Mouse (Mus musculus) forebrain, embryonic 15.5 days (tissue): ENCODE data around the gene Slc25a51. TPM values are rescaled to one million over a fixed set of nuclear protein-coding genes. Genes with fewer than 3 reads are reported as not detected.

Experiments used
- ATAC-seq: fragments of 200-750 bp; cut with Nextera tagmentation; replicated peaks from 2 replicates; pipeline ENCODE4 v1.8.0; 2017; ENCODE audit warnings: mild to moderate bottlenecking, moderate TSS enrichment, moderate library complexity
- H3K27ac ChIP-seq: fragments of 300-500 bp; sonication (generic); replicated peaks from 2 replicates; pipeline ENCODE4 v1.5.1; 2015; ENCODE audit warnings: mild to moderate bottlenecking, inconsistent platforms
- H3K27me3 ChIP-seq: fragments of 300-500 bp; sonication (generic); 2 replicates; pipeline ENCODE4 v1.6.1; 2015; ENCODE audit warnings: inconsistent platforms
- H3K36me3 ChIP-seq: fragments of 300-500 bp; sonication (generic); 2 replicates; pipeline ENCODE4 v1.6.1; 2015; ENCODE audit warnings: mild to moderate bottlenecking, inconsistent platforms
- H3K4me1 ChIP-seq: fragments of 300-500 bp; sonication (generic); 2 replicates; pipeline ENCODE4 v1.6.1; 2015; ENCODE audit warnings: inconsistent platforms
- H3K4me2 ChIP-seq: fragments of 300-500 bp; sonication (generic); replicated peaks from 2 replicates; pipeline ENCODE4 v1.6.1; 2015; ENCODE audit warnings: mild to moderate bottlenecking, inconsistent platforms
- H3K4me3 ChIP-seq: fragments of 300-500 bp; sonication (generic); 2 replicates; pipeline ENCODE4 v1.5.1; 2015; ENCODE audit warnings: mild to moderate bottlenecking, inconsistent platforms
- H3K9ac ChIP-seq: fragments of 300-500 bp; sonication (generic); replicated peaks from 2 replicates; pipeline ENCODE4 v1.6.1; 2015; ENCODE audit warnings: mild to moderate bottlenecking, inconsistent platforms
- H3K9me3 ChIP-seq: fragments of 300-500 bp; sonication (generic); 2 replicates; pipeline ENCODE4 v1.6.1; 2016; ENCODE audit warnings: inconsistent platforms
- WGBS: fragments of 180-500 bp; shearing (Covaris S2); methylation state at CpG from one replicate; pipeline ENCODE4 v1.1.7; 2015; ENCODE audit warnings: mixed read lengths; 5-methylcytosine and 5-hydroxymethylcytosine counted together
- polyA plus RNA-seq: library from polyadenylated mRNA; unstranded; fragments of >200 nt; fragmentation: Nextera tagmentation; extraction: Ambion mirVana; gene quantifications from 2 replicates; pipeline ENCODE4 v1.2.1, GENCODE M21; 2015

Gene Slc25a51
- 86.1 and 87.3 TPM in 2 replicates for polyA plus RNA-seq

- Histone ChIP-seq H3K4me3 (peak within 1 kb of the TSS; percentile 99), H3K27ac (peak within 1 kb of the TSS; percentile 94), H3K9me3 (no peaks in the 10 kb centered on the region), H3K27me3 (no peaks in the 10 kb centered on the region), H3K36me3 (peaks cover 10% of the 10 kb centered on the region), H3K4me2 (peak within 1 kb of the TSS; percentile 63), H3K9ac (peak within 1 kb of the TSS; percentile 99), H3K4me1 (peaks cover 33% of the 10 kb centered on the region)
- peak; percentile 96 for ATAC-seq
- under 1% methylated on average over 62 of the region's 67 CpGs for WGBS
These were observed at the start of gene Slc25a51 for GRCm38 (mm10) chr4:45408427-45409132. Gene Slc25a51 (minus strand): TSS chr4:45408766.

GRCm38 (mm10) chr4:45457543-45457942, 49.0 kb upstream of the Slc25a51 start:
- no peak overlapping the region for H3K9ac ChIP-seq
- H3K27ac ChIP-seq, result no peak overlapping the region
- peaks cover 23% of the 10 kb centered on the region for H3K4me1 ChIP-seq
- no peak overlapping the region for H3K4me3 ChIP-seq
- H3K36me3 ChIP-seq, result no peaks in the 10 kb centered on the region
- no peaks in the 10 kb centered on the region for H3K9me3 ChIP-seq
- H3K4me2 ChIP-seq, result no peak overlapping the region
- no peak for ATAC-seq
- no peaks in the 10 kb centered on the region for H3K27me3 ChIP-seq
- WGBS, result 89% methylated on average over 2 of the region's 2 CpGs

GRCm38 (mm10) chr4:45455001-45455400, 46.4 kb upstream of the Slc25a51 start:
- no peak for ATAC-seq
- H3K36me3 ChIP-seq, result no peaks in the 10 kb centered on the region
- H3K9ac ChIP-seq, result no peak overlapping the region
- H3K27ac ChIP-seq, result no peak overlapping the region
- no peaks in the 10 kb centered on the region for H3K9me3 ChIP-seq
- no peak overlapping the region for H3K4me2 ChIP-seq
- no peaks in the 10 kb centered on the region for H3K27me3 ChIP-seq
- no peak overlapping the region for H3K4me3 ChIP-seq
- H3K4me1 ChIP-seq, result peaks cover 30% of the 10 kb centered on the region
- 95% methylated on average over 4 of the region's 4 CpGs for WGBS

- Histone ChIP-seq H3K4me2 (no peak overlapping the region), H3K9ac (no peak overlapping the region), H3K9me3 (no peaks in the 10 kb centered on the region), H3K27me3 (no peaks in the 10 kb centered on the region), H3K36me3 (no peaks in the 10 kb centered on the region), H3K27ac (no peak overlapping the region), H3K4me1 (peaks cover 46% of the 10 kb centered on the region), H3K4me3 (no peak overlapping the region)
- 66% methylated on average over 3 of the region's 3 CpGs for WGBS
- no peak for ATAC-seq
These were observed 44.8 kb upstream of the Slc25a51 start for GRCm38 (mm10) chr4:45453271-45453851.

DNA sequence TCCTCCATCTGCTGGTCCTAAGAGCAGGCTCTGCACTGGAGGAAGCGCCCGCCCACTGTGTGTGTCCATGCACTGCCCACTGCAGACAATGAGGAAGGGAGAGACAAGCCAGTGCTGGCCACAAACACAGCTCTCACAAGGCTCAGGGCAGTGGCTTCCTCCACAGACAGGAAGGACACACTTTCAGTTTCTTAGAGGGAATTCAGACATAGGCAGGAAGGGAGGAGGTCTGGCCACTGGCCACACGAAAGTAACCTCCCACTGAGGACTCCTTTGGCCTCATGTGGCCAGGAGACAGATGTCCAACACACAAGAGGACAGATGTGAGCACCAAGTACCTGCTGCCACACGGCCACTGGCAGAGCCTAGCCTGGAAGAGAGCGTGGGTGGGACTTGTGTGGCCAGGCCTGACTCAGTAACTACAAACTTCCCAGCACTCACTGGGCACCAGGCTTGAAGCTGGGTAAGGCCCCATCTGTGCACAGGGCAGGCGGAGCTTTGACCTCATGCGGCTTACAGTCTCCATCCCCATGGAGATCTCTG, 44.1 kb upstream of the Slc25a51 start:
- ATAC-seq, result no peak
- WGBS, result 80% methylated on average over 7 of the region's 7 CpGs
- Histone ChIP-seq H3K4me2 (no peak overlapping the region), H3K9me3 (no peaks in the 10 kb centered on the region), H3K4me3 (no peak overlapping the region), H3K27me3 (no peaks in the 10 kb centered on the region), H3K27ac (no peak overlapping the region), H3K9ac (no peak overlapping the region), H3K4me1 (peaks cover 47% of the 10 kb centered on the region), H3K36me3 (no peaks in the 10 kb centered on the region)

DNA sequence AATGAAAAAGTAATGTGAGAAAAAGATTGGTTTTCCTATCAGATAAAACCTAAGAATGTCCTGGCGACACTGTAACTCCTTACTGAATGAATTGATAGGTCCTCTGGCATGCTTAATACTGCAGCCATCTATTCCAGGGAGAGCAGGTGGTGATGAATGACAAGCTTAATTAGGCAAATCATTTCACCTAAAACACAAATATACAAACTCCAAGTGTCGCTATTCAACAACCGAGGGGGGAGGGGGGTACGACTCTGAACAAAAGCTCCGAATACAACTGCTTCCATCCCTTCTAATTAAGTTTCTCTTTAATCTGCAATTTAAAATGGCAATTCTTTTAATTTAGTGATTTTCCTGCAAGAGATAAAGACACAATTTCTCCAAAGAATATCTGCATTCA, 40.4 kb upstream of the Slc25a51 start:
- no peak overlapping the region for H3K9ac ChIP-seq
- H3K4me2 ChIP-seq, result no peak overlapping the region; the same call in 1 of the 2 replicates
- no peaks in the 10 kb centered on the region for H3K27me3 ChIP-seq
- no peaks in the 10 kb centered on the region for H3K9me3 ChIP-seq
- no peak for ATAC-seq
- peaks cover 44% of the 10 kb centered on the region for H3K4me1 ChIP-seq
- peaks cover 25% of the 10 kb centered on the region for H3K36me3 ChIP-seq
- no peak overlapping the region for H3K4me3 ChIP-seq
- peak overlapping the region; percentile 31; the same call in 1 of the 2 replicates for H3K27ac ChIP-seq
- WGBS, result 18% methylated on average over 5 of the region's 5 CpGs

GRCm38 (mm10) chr4:45448481-45448880, 39.9 kb upstream of the Slc25a51 start:
- H3K4me2 ChIP-seq, result no peak overlapping the region
- H3K4me3 ChIP-seq, result no peak overlapping the region
- no peak for ATAC-seq
- WGBS, result 83% methylated on average over 7 of the region's 7 CpGs
- no peak overlapping the region for H3K9ac ChIP-seq
- peaks cover 39% of the 10 kb centered on the region for H3K4me1 ChIP-seq
- peaks cover 25% of the 10 kb centered on the region for H3K36me3 ChIP-seq
- H3K9me3 ChIP-seq, result no peaks in the 10 kb centered on the region
- no peaks in the 10 kb centered on the region for H3K27me3 ChIP-seq
- H3K27ac ChIP-seq, result no peak overlapping the region; the same call in 1 of the 2 replicates

DNA sequence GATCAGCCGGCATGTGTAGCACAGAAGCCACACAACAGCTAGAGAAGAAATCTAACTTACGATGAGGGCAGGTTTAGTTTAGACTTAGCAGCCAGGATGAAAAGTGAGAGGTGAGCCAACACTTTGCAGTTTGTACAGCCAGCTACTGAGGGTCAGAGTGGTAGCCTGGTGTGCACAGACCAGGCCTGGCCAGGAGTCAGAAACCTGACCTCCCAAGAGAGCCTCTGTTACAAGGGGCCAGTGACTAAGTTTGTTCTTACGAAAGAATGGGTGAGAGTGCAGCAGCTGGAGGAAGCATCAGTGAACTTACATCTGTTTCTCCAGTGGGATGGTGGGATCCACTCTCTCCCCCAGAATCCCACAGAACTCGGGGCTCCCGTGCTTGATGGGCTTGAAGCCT, 38.6 kb upstream of the Slc25a51 start:
- WGBS, result 96% methylated on average over 5 of the region's 5 CpGs
- peaks cover 25% of the 10 kb centered on the region for H3K36me3 ChIP-seq
- H3K4me1 ChIP-seq, result peaks cover 30% of the 10 kb centered on the region
- H3K27ac ChIP-seq, result no peak overlapping the region
- H3K27me3 ChIP-seq, result no peaks in the 10 kb centered on the region
- no peak overlapping the region for H3K4me2 ChIP-seq
- no peaks in the 10 kb centered on the region for H3K9me3 ChIP-seq
- no peak for ATAC-seq
- no peak overlapping the region for H3K4me3 ChIP-seq
- H3K9ac ChIP-seq, result no peak overlapping the region

DNA sequence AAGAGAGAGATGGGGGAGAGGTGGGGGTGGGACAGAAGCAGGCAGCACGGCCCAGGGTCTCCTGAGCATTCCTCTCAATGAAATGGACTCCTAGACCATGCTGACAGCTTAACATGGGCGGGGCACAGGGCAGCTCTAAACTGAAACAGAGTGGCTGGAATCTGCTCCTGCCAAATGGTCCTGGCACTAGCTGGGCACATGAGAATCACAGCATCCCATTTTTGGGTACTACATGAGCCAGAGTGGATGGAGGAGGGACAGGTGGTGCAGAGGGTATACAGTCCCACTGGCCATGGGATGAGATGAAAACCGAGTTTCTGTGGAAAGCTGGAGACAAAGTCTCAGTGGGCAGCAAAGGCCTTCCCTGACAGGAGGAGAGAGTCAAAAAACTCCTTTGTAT, 36.7 kb upstream of the Slc25a51 start:
- H3K36me3 ChIP-seq, result peaks cover 28% of the 10 kb centered on the region
- 70% methylated on average over 3 of the region's 3 CpGs for WGBS
- H3K4me3 ChIP-seq, result no peak overlapping the region
- no peak for ATAC-seq
- no peak overlapping the region for H3K27ac ChIP-seq
- no peaks in the 10 kb centered on the region for H3K9me3 ChIP-seq
- no peaks in the 10 kb centered on the region for H3K27me3 ChIP-seq
- H3K9ac ChIP-seq, result no peak overlapping the region
- peaks cover 22% of the 10 kb centered on the region for H3K4me1 ChIP-seq
- H3K4me2 ChIP-seq, result no peak overlapping the region

DNA sequence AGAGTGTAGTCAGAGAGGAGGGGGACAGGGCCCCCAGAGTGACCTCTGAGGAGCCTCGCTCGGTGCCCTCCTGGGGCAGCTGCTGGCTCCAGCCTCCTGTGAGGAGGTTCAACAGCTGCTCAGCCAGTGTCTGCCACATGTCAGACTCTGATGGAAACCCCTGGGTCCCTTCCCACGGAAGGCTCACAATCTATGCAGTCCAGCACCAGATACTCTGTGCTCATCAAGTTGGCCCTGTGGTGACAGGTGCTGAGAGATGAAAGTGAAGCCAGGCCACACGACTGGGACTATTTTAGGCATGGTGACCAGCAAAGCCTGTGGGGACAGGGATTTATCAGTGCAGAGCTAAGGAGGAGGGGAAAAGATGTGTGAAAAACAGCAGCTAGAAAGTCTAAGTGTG, 36.2 kb upstream of the Slc25a51 start:
- H3K4me3 ChIP-seq, result no peak overlapping the region
- no peak overlapping the region for H3K27ac ChIP-seq
- H3K27me3 ChIP-seq, result no peaks in the 10 kb centered on the region
- no peak overlapping the region for H3K9ac ChIP-seq
- ATAC-seq, result no peak
- H3K9me3 ChIP-seq, result no peaks in the 10 kb centered on the region
- H3K4me1 ChIP-seq, result peaks cover 17% of the 10 kb centered on the region
- H3K4me2 ChIP-seq, result no peak overlapping the region
- peaks cover 33% of the 10 kb centered on the region for H3K36me3 ChIP-seq
- WGBS, result 80% methylated on average over 4 of the region's 4 CpGs

DNA sequence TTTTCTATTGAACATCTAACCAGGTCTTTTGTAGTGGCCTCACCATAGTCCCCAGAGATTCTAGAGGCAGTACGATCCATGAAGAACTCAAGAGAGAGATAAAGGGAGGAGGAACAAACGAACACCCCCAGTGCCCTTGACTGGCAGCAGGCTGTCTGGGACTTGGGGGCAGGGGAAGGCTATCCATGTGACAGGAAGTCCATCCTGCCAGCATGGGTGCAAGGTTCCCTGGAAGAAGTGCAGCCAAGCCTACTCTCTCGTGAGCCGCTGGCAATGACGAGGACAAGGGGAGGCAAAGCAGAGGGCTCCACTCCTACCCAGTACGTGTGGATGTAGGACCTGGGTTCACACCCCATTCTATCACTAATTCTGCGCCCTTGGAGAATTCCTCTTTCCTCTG, 35.1 kb upstream of the Slc25a51 start:
- Histone ChIP-seq H3K9me3 (no peaks in the 10 kb centered on the region), H3K36me3 (peaks cover 33% of the 10 kb centered on the region), H3K27me3 (no peaks in the 10 kb centered on the region), H3K9ac (no peak overlapping the region), H3K4me3 (no peak overlapping the region), H3K27ac (no peak overlapping the region), H3K4me1 (peaks cover 6% of the 10 kb centered on the region), H3K4me2 (no peak overlapping the region)
- WGBS, result 89% methylated on average over 7 of the region's 7 CpGs
- no peak for ATAC-seq

DNA sequence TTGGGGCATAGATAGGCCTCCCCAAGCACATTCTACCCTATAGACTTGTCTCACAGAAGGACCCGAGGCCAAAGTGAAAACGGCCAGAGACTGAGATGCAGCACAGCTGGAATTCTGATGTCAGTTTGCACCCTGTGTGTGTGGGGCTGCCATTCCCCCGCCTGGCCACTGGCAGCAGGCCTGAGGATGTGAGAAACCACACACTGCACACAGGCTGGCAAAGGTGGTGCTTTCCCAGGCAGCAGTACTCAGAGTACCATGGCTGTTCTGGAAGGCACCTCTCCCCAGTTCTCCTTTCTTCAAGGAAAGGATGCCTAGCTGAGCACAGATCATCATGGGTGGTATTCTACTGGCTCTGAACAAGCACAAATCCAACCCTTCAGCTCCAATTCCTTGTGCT, 33.7 kb upstream of the Slc25a51 start:
- H3K9me3 ChIP-seq, result no peaks in the 10 kb centered on the region
- H3K36me3 ChIP-seq, result peaks cover 29% of the 10 kb centered on the region
- 70% methylated on average over 3 of the region's 3 CpGs for WGBS
- no peak overlapping the region for H3K9ac ChIP-seq
- H3K4me2 ChIP-seq, result no peak overlapping the region
- peaks cover 7% of the 10 kb centered on the region for H3K4me1 ChIP-seq
- no peaks in the 10 kb centered on the region for H3K27me3 ChIP-seq
- H3K4me3 ChIP-seq, result no peak overlapping the region
- H3K27ac ChIP-seq, result no peak overlapping the region
- ATAC-seq, result no peak
